Mouse (Mus musculus): Measurements from ENCODE around the gene Ppp2r5e. TPM values are rescaled to one million over a fixed set of nuclear protein-coding genes. Genes with fewer than 3 reads are reported as not detected.

Gene Ppp2r5e
- polyA plus RNA-seq, 1 experiment from 2014 or later, result 13.8 TPM

DNA sequence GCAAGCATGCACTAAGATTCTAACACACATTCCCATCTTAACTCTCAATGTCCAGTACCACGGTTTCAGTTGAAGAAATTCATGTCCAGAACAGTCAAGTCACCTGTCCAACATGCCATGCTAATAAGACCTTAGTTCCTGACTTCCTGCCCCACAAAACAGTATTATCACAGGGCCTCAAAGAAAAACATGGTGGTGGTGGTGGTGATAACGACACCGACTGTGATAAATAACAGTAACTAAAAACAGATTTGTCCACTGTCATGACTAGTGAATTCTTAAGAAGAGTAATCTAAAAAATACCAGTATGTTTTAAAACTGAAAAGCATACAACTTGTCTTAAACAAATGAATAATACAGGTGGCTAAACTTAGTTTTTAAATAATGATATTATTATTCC lies 71.8 kb downstream of the Ppp2r5e start:
- ATAC-seq (ENCODE audit: insufficient number of reproducible peaks, insufficient read depth, low FRiP score, low read depth), result no peak
- Histone ChIP-seq H3K27ac (replicated peaks in 1 of 2; ENCODE audit: control insufficient read depth in 1 of 2, insufficient read depth in 1 of 2, low read depth in 2 of 2, low read length in 2 of 2) (no peak overlapping the region), H3K27me3 (ENCODE audit: control insufficient read depth, insufficient read depth, low read length) (no peaks in the 10 kb centered on the region), H3K9me3 (ENCODE audit: control insufficient read depth, low read length) (no peaks in the 10 kb centered on the region), H3K9ac (ENCODE audit: low read length) (no peak overlapping the region), H3K4me3 (ENCODE audit: control insufficient read depth in 1 of 2, insufficient read depth in 1 of 2, low read depth in 1 of 2, low read length in 2 of 2) (no peak overlapping the region), H3K4me1 (ENCODE audit: control insufficient read depth in 2 of 2, insufficient read depth in 2 of 2, low read length in 2 of 2) (peaks cover 8 to 39% of the 10 kb centered on the region in 2 experiments), H3K4me2 (ENCODE audit: low read length) (no peak overlapping the region), H3K36me3 (ENCODE audit: control insufficient read depth, insufficient read depth, low read length) (no peaks in the 10 kb centered on the region)
- 43% methylated on average over 3 of the region's 3 CpGs for WGBS

GRCm38 (mm10) chr12:75522931-75523330 lies 73.1 kb downstream of the Ppp2r5e start:
- no peak overlapping the region for H3K27ac ChIP-seq (replicated peaks in 1 of 2; ENCODE audit: control insufficient read depth in 1 of 2, insufficient read depth in 1 of 2, low read depth in 2 of 2, low read length in 2 of 2)
- H3K9me3 ChIP-seq (ENCODE audit: control insufficient read depth, low read length), result no peaks in the 10 kb centered on the region
- no peak for ATAC-seq (ENCODE audit: insufficient number of reproducible peaks, insufficient read depth, low FRiP score, low read depth)
- peaks cover 6 to 44% of the 10 kb centered on the region in 2 experiments for H3K4me1 ChIP-seq (ENCODE audit: control insufficient read depth in 2 of 2, insufficient read depth in 2 of 2, low read length in 2 of 2)
- H3K4me2 ChIP-seq (ENCODE audit: low read length), result no peak overlapping the region
- no peaks in the 10 kb centered on the region for H3K36me3 ChIP-seq (ENCODE audit: control insufficient read depth, insufficient read depth, low read length)
- 74% methylated on average over 2 of the region's 2 CpGs for WGBS
- no peak overlapping the region for H3K9ac ChIP-seq (ENCODE audit: low read length)
- H3K27me3 ChIP-seq (ENCODE audit: control insufficient read depth, insufficient read depth, low read length), result no peaks in the 10 kb centered on the region
- no peak overlapping the region for H3K4me3 ChIP-seq (ENCODE audit: control insufficient read depth in 1 of 2, insufficient read depth in 1 of 2, low read depth in 1 of 2, low read length in 2 of 2)

DNA sequence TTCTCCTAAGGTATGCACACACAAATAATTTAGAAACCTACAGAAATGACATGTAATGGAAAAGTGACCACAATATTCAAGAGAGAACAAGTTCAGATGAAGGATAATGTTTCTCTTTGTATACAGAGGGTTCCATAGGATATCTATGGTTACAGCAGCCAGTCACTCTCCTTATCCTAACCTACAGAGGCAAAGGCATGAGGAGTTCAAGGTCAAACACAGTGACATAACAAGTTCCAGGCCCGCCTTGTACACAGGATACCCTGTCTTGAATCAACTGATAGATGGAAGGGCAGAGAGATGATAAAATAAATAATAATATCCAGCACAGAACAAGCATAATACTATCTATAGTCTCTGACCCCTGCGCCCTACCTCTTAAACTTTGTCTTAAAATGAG lies 73.7 kb downstream of the Ppp2r5e start:
- H3K36me3 ChIP-seq (ENCODE audit: control insufficient read depth, insufficient read depth, low read length), result no peaks in the 10 kb centered on the region
- no peak overlapping the region for H3K4me2 ChIP-seq (ENCODE audit: low read length)
- 0 out of 4 replicates have a peak overlapping the region, but pooled peaks of 1 of the 2 experiments have one; percentile 19 for H3K27ac ChIP-seq (replicated peaks in 1 of 2; ENCODE audit: control insufficient read depth in 1 of 2, insufficient read depth in 1 of 2, low read depth in 2 of 2, low read length in 2 of 2)
- ATAC-seq (ENCODE audit: insufficient number of reproducible peaks, insufficient read depth, low FRiP score, low read depth), result no peak
- H3K27me3 ChIP-seq (ENCODE audit: control insufficient read depth, insufficient read depth, low read length), result no peaks in the 10 kb centered on the region
- H3K9ac ChIP-seq (ENCODE audit: low read length), result no peak overlapping the region
- no peak overlapping the region for H3K4me3 ChIP-seq (ENCODE audit: control insufficient read depth in 1 of 2, insufficient read depth in 1 of 2, low read depth in 1 of 2, low read length in 2 of 2)
- 53% methylated on average over 2 of the region's 2 CpGs for WGBS
- no peaks in the 10 kb centered on the region for H3K9me3 ChIP-seq (ENCODE audit: control insufficient read depth, low read length)
- H3K4me1 ChIP-seq (ENCODE audit: control insufficient read depth in 2 of 2, insufficient read depth in 2 of 2, low read length in 2 of 2), result peaks cover 6 to 45% of the 10 kb centered on the region in 2 experiments

DNA sequence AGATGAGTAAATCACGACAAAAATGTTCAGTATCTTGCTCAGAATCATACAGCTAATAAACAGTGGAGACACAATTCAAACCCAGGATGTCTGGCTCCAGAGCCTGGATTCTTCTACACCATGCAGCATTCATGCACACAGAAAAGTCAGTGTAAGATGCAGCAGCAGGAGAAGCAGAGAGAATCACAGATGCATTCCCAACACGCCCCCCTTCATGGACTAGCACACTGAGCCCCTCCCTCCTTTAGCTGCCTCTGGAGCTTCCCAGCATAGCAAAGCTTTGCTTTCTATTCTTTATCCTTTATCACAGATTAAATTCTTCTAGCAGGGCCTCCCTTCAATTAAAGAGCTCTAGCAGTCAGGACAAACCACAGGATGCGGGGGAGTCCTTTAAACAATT lies 75.7 kb downstream of the Ppp2r5e start:
- peaks cover 6 to 50% of the 10 kb centered on the region in 2 experiments for H3K4me1 ChIP-seq (ENCODE audit: control insufficient read depth in 2 of 2, insufficient read depth in 2 of 2, low read length in 2 of 2)
- 37% methylated on average over 3 of the region's 3 CpGs for WGBS
- H3K4me3 ChIP-seq (ENCODE audit: control insufficient read depth in 1 of 2, insufficient read depth in 1 of 2, low read depth in 1 of 2, low read length in 2 of 2), result no peak overlapping the region
- H3K36me3 ChIP-seq (ENCODE audit: control insufficient read depth, insufficient read depth, low read length), result peaks cover 1% of the 10 kb centered on the region; the same call in 1 of the 2 replicates
- H3K9me3 ChIP-seq (ENCODE audit: control insufficient read depth, low read length), result no peaks in the 10 kb centered on the region
- H3K27me3 ChIP-seq (ENCODE audit: control insufficient read depth, insufficient read depth, low read length), result no peaks in the 10 kb centered on the region
- H3K9ac ChIP-seq (ENCODE audit: low read length), result no peak overlapping the region
- no peak for ATAC-seq (ENCODE audit: insufficient number of reproducible peaks, insufficient read depth, low FRiP score, low read depth)
- peak overlapping the region in 1 of 2 experiments; percentile 64; a peak in 1 of 4 replicates for H3K27ac ChIP-seq (replicated peaks in 1 of 2; ENCODE audit: control insufficient read depth in 1 of 2, insufficient read depth in 1 of 2, low read depth in 2 of 2, low read length in 2 of 2)
- H3K4me2 ChIP-seq (ENCODE audit: low read length), result no peak overlapping the region

GRCm38 (mm10) chr12:75519181-75519940 lies 76.7 kb downstream of the Ppp2r5e start:
- no peak for ATAC-seq (ENCODE audit: insufficient number of reproducible peaks, insufficient read depth, low FRiP score, low read depth)
- Histone ChIP-seq H3K36me3 (ENCODE audit: control insufficient read depth, insufficient read depth, low read length) (peaks cover 11% of the 10 kb centered on the region), H3K4me2 (ENCODE audit: low read length) (no peak overlapping the region), H3K4me3 (ENCODE audit: control insufficient read depth in 1 of 2, insufficient read depth in 1 of 2, low read depth in 1 of 2, low read length in 2 of 2) (no peak overlapping the region), H3K27ac (replicated peaks in 1 of 2; ENCODE audit: control insufficient read depth in 1 of 2, insufficient read depth in 1 of 2, low read depth in 2 of 2, low read length in 2 of 2) (0 out of 4 replicates have a peak overlapping the region, but pooled peaks of 1 of the 2 experiments have one; percentile 2), H3K9me3 (ENCODE audit: control insufficient read depth, low read length) (no peaks in the 10 kb centered on the region), H3K27me3 (ENCODE audit: control insufficient read depth, insufficient read depth, low read length) (no peaks in the 10 kb centered on the region), H3K9ac (ENCODE audit: low read length) (no peak overlapping the region), H3K4me1 (ENCODE audit: control insufficient read depth in 2 of 2, insufficient read depth in 2 of 2, low read length in 2 of 2) (peaks cover 9 to 54% of the 10 kb centered on the region in 2 experiments)
- WGBS, result 76% methylated on average over 10 of the region's 10 CpGs

DNA sequence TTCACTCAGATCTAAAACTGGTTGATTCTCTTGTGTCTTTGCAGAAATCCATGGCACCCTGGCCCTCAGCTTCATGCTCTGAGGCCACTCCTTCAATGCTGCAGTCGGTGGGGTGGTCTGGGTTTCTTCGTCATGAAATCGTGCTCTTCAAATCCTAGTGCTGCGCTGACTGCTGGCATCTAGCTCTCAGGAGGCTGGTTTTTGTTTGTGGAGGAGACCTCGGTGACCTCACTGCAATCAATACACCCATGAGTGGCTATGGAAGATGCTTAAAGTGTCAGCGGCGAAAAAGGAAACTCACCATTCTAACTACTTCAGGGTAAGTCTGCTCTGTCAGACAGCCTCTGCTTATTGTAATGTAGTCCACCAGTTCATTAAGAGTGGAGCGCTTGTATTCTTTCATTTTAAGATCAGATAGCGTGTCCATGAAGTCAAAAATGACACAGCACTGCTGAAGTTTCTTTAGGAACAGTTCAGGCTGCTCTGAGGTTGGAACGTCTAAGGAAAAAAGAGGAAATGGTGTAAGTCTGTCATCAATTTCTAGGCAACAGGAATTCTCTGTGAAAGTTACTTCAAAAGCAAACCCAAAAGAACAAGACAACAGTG lies 80.6 kb downstream of the Ppp2r5e start:
- no peaks in the 10 kb centered on the region for H3K27me3 ChIP-seq (ENCODE audit: control insufficient read depth, insufficient read depth, low read length)
- no peak overlapping the region for H3K4me3 ChIP-seq (ENCODE audit: control insufficient read depth in 1 of 2, insufficient read depth in 1 of 2, low read depth in 1 of 2, low read length in 2 of 2)
- peaks cover 14% of the 10 kb centered on the region for H3K36me3 ChIP-seq (ENCODE audit: control insufficient read depth, insufficient read depth, low read length)
- WGBS, result 38% methylated on average over 10 of the region's 10 CpGs
- no peak for ATAC-seq (ENCODE audit: insufficient number of reproducible peaks, insufficient read depth, low FRiP score, low read depth)
- peak overlapping the region; percentile 44 for H3K4me2 ChIP-seq (ENCODE audit: low read length)
- H3K4me1 ChIP-seq (ENCODE audit: control insufficient read depth in 2 of 2, insufficient read depth in 2 of 2, low read length in 2 of 2), result peaks cover 6 to 37% of the 10 kb centered on the region in 2 experiments
- peak overlapping the region; percentile 45 to 62; a peak in 2 of 4 replicates for H3K27ac ChIP-seq (replicated peaks in 1 of 2; ENCODE audit: control insufficient read depth in 1 of 2, insufficient read depth in 1 of 2, low read depth in 2 of 2, low read length in 2 of 2)
- H3K9me3 ChIP-seq (ENCODE audit: control insufficient read depth, low read length), result no peaks in the 10 kb centered on the region
- peak overlapping the region; percentile 34 for H3K9ac ChIP-seq (ENCODE audit: low read length)

GRCm38 (mm10) chr12:75511520-75511919 lies 84.5 kb downstream of the Ppp2r5e start:
- Histone ChIP-seq H3K27me3 (ENCODE audit: control insufficient read depth, insufficient read depth, low read length) (no peaks in the 10 kb centered on the region), H3K9ac (ENCODE audit: low read length) (no peak overlapping the region), H3K9me3 (ENCODE audit: control insufficient read depth, low read length) (no peaks in the 10 kb centered on the region), H3K4me1 (ENCODE audit: control insufficient read depth in 2 of 2, insufficient read depth in 2 of 2, low read length in 2 of 2) (peaks cover 3 to 13% of the 10 kb centered on the region in 2 experiments; a peak in 3 of 4 replicates), H3K27ac (replicated peaks in 1 of 2; ENCODE audit: control insufficient read depth in 1 of 2, insufficient read depth in 1 of 2, low read depth in 2 of 2, low read length in 2 of 2) (no peak overlapping the region), H3K4me2 (ENCODE audit: low read length) (no peak overlapping the region), H3K4me3 (ENCODE audit: control insufficient read depth in 1 of 2, insufficient read depth in 1 of 2, low read depth in 1 of 2, low read length in 2 of 2) (no peak overlapping the region), H3K36me3 (ENCODE audit: control insufficient read depth, insufficient read depth, low read length) (peaks cover 14% of the 10 kb centered on the region)
- ATAC-seq (ENCODE audit: insufficient number of reproducible peaks, insufficient read depth, low FRiP score, low read depth), result no peak
- 85% methylated on average over 2 of the region's 2 CpGs for WGBS
